Mouse (Mus musculus): ENCODE results near the gene Lyplal1. TPM values are rescaled to one million over a fixed set of nuclear protein-coding genes. Genes with fewer than 3 reads are reported as not detected.

The Lyplal1 gene
- polyA plus RNA-seq, 1 experiment from 2014 or later = 15.2 TPM

- Histone ChIP-seq H3K4me1 (replicated peaks; ENCODE audit: control insufficient read depth, insufficient read depth, low read length) (no peaks in the 10 kb centered on the region), H3K9ac (ENCODE audit: low read depth, low read length) (no peak overlapping the region), H3K27ac (ENCODE audit: low read depth, low read length) (no peak overlapping the region), H3K36me3 (ENCODE audit: control insufficient read depth, insufficient read depth, low read length) (no peaks in the 10 kb centered on the region), H3K9me3 (ENCODE audit: control insufficient read depth, low read length) (no peaks in the 10 kb centered on the region), H3K27me3 (replicated peaks; ENCODE audit: control insufficient read depth, insufficient read depth, low read length) (no peaks in the 10 kb centered on the region), H3K4me3 (ENCODE audit: low read depth, low read length) (no peak overlapping the region), H3K4me2 (no peak overlapping the region)
- no peak for ATAC-seq (replicated peaks; ENCODE audit: low FRiP score)
- WGBS = 86% methylated on average over 7 of the region's 7 CpGs
- no peak for DNase-seq (ENCODE audit: low spot score)
These were observed 62.9 kb downstream of the Lyplal1 start for GRCm38 (mm10) chr1:186054227-186054626.

GRCm38 (mm10) chr1:186053280-186054043 is 63.6 kb downstream of the Lyplal1 start:
- H3K27ac ChIP-seq (ENCODE audit: low read depth, low read length) = no peak overlapping the region
- H3K4me3 ChIP-seq (ENCODE audit: low read depth, low read length) = no peak overlapping the region
- DNase-seq (ENCODE audit: low spot score) = no peak

GRCm38 (mm10) chr1:186043709-186044452 is 73.2 kb downstream of the Lyplal1 start:
- Histone ChIP-seq H3K27me3 (replicated peaks; ENCODE audit: control insufficient read depth, insufficient read depth, low read length) (no peaks in the 10 kb centered on the region), H3K9ac (ENCODE audit: low read depth, low read length) (no peak overlapping the region), H3K4me3 (ENCODE audit: low read depth, low read length) (no peak overlapping the region), H3K9me3 (ENCODE audit: control insufficient read depth, low read length) (no peaks in the 10 kb centered on the region), H3K4me2 (no peak overlapping the region), H3K36me3 (ENCODE audit: control insufficient read depth, insufficient read depth, low read length) (no peaks in the 10 kb centered on the region), H3K27ac (ENCODE audit: low read depth, low read length) (no peak overlapping the region), H3K4me1 (replicated peaks; ENCODE audit: control insufficient read depth, insufficient read depth, low read length) (no peaks in the 10 kb centered on the region)
- ATAC-seq (replicated peaks; ENCODE audit: low FRiP score) (no peak), DNase-seq (ENCODE audit: low spot score) (no peak)
- 83% methylated on average over 11 of the region's 11 CpGs for WGBS

More at GRCm38 (mm10) chr1:186053280-186054043, 63.6 kb downstream of the Lyplal1 start:
- no peaks in the 10 kb centered on the region for H3K27me3 ChIP-seq (replicated peaks; ENCODE audit: control insufficient read depth, insufficient read depth, low read length)
- 88% methylated on average over 12 of the region's 12 CpGs for WGBS
- no peaks in the 10 kb centered on the region for H3K4me1 ChIP-seq (replicated peaks; ENCODE audit: control insufficient read depth, insufficient read depth, low read length)
- H3K9ac ChIP-seq (ENCODE audit: low read depth, low read length) = no peak overlapping the region
- H3K36me3 ChIP-seq (ENCODE audit: control insufficient read depth, insufficient read depth, low read length) = no peaks in the 10 kb centered on the region
- no peak overlapping the region for H3K4me2 ChIP-seq
- ATAC-seq (replicated peaks; ENCODE audit: low FRiP score) = no peak
- H3K9me3 ChIP-seq (ENCODE audit: control insufficient read depth, low read length) = no peaks in the 10 kb centered on the region

- Histone ChIP-seq H3K9ac (ENCODE audit: low read depth, low read length) (no peak overlapping the region), H3K27ac (ENCODE audit: low read depth, low read length) (no peak overlapping the region), H3K36me3 (ENCODE audit: control insufficient read depth, insufficient read depth, low read length) (no peaks in the 10 kb centered on the region), H3K4me3 (ENCODE audit: low read depth, low read length) (no peak overlapping the region), H3K9me3 (ENCODE audit: control insufficient read depth, low read length) (no peaks in the 10 kb centered on the region), H3K4me2 (no peak overlapping the region), H3K27me3 (replicated peaks; ENCODE audit: control insufficient read depth, insufficient read depth, low read length) (no peaks in the 10 kb centered on the region), H3K4me1 (replicated peaks; ENCODE audit: control insufficient read depth, insufficient read depth, low read length) (no peaks in the 10 kb centered on the region)
- no peak for DNase-seq (ENCODE audit: low spot score)
- no peak for ATAC-seq (replicated peaks; ENCODE audit: low FRiP score)
- WGBS = 69% methylated on average over 1 of the region's 1 CpGs
These were observed 75.3 kb downstream of the Lyplal1 start for GRCm38 (mm10) chr1:186041841-186042240.
